Mouse (Mus musculus): Measurements from ENCODE around the gene Atp6v0e. TPM values are rescaled to one million over a fixed set of nuclear protein-coding genes. Genes with fewer than 3 reads are reported as not detected.

Atp6v0e gene
- polyA plus RNA-seq, 1 experiment from 2014 or later: 90.5 TPM

DNA sequence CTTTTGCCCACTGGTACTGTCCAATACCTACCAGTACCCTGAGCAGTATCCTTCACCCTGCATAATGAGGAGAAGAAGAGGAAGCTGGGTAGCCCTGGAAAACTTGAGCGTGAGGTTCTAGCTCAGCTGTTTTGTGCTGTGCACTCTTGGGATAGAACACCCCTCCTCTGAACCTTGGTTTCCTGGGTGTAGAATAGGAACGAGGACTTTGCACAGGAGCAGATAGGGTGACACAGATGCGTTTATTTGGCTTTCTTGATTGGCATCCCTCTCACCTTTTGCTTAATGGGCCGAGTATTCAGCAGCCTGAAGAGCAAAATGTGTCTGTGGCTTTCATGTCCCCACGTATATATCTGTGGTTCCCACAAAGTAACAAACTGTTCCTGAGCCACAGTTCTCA, 41.1 kb upstream of the Atp6v0e start:
- DNase-seq (no peak), ATAC-seq (ENCODE audit: low FRiP score, low TSS enrichment) (no peak)
- no peaks in the 10 kb centered on the region for H3K9me3 ChIP-seq (ENCODE audit: control insufficient read depth, low read length)
- no peaks in the 10 kb centered on the region for H3K27me3 ChIP-seq (ENCODE audit: control insufficient read depth, insufficient read depth, low read length)
- 96% methylated on average over 5 of the region's 5 CpGs for WGBS
- no peak overlapping the region for H3K9ac ChIP-seq (replicated peaks; ENCODE audit: low read length)
- no peak overlapping the region for H3K4me2 ChIP-seq (ENCODE audit: low read length)
- H3K27ac ChIP-seq (replicated peaks; ENCODE audit: low read depth, low read length): no peak overlapping the region
- H3K36me3 ChIP-seq (ENCODE audit: control insufficient read depth, insufficient read depth, low read length): peaks cover 67% of the 10 kb centered on the region
- H3K4me3 ChIP-seq (replicated peaks; ENCODE audit: low read depth, low read length): no peak overlapping the region
- H3K4me1 ChIP-seq (ENCODE audit: control insufficient read depth, insufficient read depth, low read length): no peaks in the 10 kb centered on the region

GRCm38 (mm10) chr17:26623991-26624390, 39.0 kb upstream of the Atp6v0e start:
- no peak for DNase-seq
- Histone ChIP-seq H3K4me2 (ENCODE audit: low read length) (no peak overlapping the region), H3K9ac (replicated peaks; ENCODE audit: low read length) (no peak overlapping the region), H3K27ac (replicated peaks; ENCODE audit: low read depth, low read length) (no peak overlapping the region), H3K27me3 (ENCODE audit: control insufficient read depth, insufficient read depth, low read length) (no peaks in the 10 kb centered on the region), H3K9me3 (ENCODE audit: control insufficient read depth, low read length) (no peaks in the 10 kb centered on the region), H3K4me1 (ENCODE audit: control insufficient read depth, insufficient read depth, low read length) (no peaks in the 10 kb centered on the region), H3K36me3 (ENCODE audit: control insufficient read depth, insufficient read depth, low read length) (peaks cover 71% of the 10 kb centered on the region), H3K4me3 (replicated peaks; ENCODE audit: low read depth, low read length) (no peak overlapping the region)
- no peak for ATAC-seq (ENCODE audit: low FRiP score, low TSS enrichment)
- WGBS: 92% methylated on average over 6 of the region's 6 CpGs

DNA sequence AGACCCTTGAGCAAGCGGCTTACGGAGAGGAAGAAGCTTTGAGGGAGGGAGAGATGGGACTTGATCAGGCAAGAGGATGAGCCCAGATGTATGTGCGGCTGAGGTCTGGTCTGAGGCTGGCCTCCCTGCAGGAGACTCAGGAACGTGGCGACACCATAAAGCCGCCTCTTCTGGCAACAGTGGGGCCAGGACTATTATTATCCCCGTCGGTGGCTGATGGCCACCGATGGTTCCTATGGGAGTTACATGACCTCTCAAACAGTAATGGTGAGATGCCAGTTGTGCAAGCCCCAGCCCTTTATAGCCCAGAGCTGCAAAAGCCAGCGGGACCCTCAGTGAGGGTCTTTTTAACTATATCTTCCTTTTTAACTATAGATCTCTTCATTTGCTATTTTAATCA, 38.0 kb upstream of the Atp6v0e start:
- Histone ChIP-seq H3K4me1 (ENCODE audit: control insufficient read depth, insufficient read depth, low read length) (no peaks in the 10 kb centered on the region), H3K27ac (replicated peaks; ENCODE audit: low read depth, low read length) (no peak overlapping the region), H3K9me3 (ENCODE audit: control insufficient read depth, low read length) (no peaks in the 10 kb centered on the region), H3K9ac (replicated peaks; ENCODE audit: low read length) (no peak overlapping the region), H3K27me3 (ENCODE audit: control insufficient read depth, insufficient read depth, low read length) (no peaks in the 10 kb centered on the region), H3K4me2 (ENCODE audit: low read length) (no peak overlapping the region), H3K36me3 (ENCODE audit: control insufficient read depth, insufficient read depth, low read length) (peaks cover 78% of the 10 kb centered on the region), H3K4me3 (replicated peaks; ENCODE audit: low read depth, low read length) (no peak overlapping the region)
- DNase-seq (no peak), ATAC-seq (ENCODE audit: low FRiP score, low TSS enrichment) (no peak)
- WGBS: 90% methylated on average over 10 of the region's 10 CpGs

GRCm38 (mm10) chr17:26625521-26626010, 37.5 kb upstream of the Atp6v0e start:
- H3K9me3 ChIP-seq (ENCODE audit: control insufficient read depth, low read length): no peaks in the 10 kb centered on the region
- H3K27me3 ChIP-seq (ENCODE audit: control insufficient read depth, insufficient read depth, low read length): no peaks in the 10 kb centered on the region
- 97% methylated on average over 2 of the region's 2 CpGs for WGBS
- DNase-seq: no peak
- no peak overlapping the region for H3K27ac ChIP-seq (replicated peaks; ENCODE audit: low read depth, low read length)
- ATAC-seq (ENCODE audit: low FRiP score, low TSS enrichment): no peak
- no peaks in the 10 kb centered on the region for H3K4me1 ChIP-seq (ENCODE audit: control insufficient read depth, insufficient read depth, low read length)
- H3K9ac ChIP-seq (replicated peaks; ENCODE audit: low read length): no peak overlapping the region
- H3K36me3 ChIP-seq (ENCODE audit: control insufficient read depth, insufficient read depth, low read length): peaks cover 81% of the 10 kb centered on the region
- no peak overlapping the region for H3K4me2 ChIP-seq (ENCODE audit: low read length)
- no peak overlapping the region for H3K4me3 ChIP-seq (replicated peaks; ENCODE audit: low read depth, low read length)

DNA sequence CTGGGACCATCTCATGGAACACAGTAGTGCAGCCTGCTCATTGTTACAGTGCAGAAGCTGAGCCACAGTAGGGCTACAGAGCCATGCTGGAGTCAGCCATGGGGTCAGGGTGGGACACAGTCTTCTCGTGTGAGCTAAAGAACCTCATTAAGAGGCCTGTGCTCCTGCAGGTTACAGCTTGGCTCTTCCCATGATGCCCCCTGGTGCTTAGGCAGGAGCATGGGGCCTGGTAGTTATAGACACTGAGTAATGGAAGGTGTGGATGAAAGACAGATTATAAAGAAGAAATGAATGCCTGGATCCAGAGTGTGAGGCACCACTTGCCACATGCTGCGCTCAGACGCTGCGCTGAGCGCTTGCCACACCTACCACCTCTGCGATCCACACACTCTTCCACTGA, 34.6 kb upstream of the Atp6v0e start:
- H3K9ac ChIP-seq (replicated peaks; ENCODE audit: low read length): no peak overlapping the region
- no peaks in the 10 kb centered on the region for H3K4me1 ChIP-seq (ENCODE audit: control insufficient read depth, insufficient read depth, low read length)
- H3K27me3 ChIP-seq (ENCODE audit: control insufficient read depth, insufficient read depth, low read length): no peaks in the 10 kb centered on the region
- H3K4me3 ChIP-seq (replicated peaks; ENCODE audit: low read depth, low read length): no peak overlapping the region
- no peak for DNase-seq
- ATAC-seq (ENCODE audit: low FRiP score, low TSS enrichment): no peak
- no peak overlapping the region for H3K4me2 ChIP-seq (ENCODE audit: low read length)
- peaks cover 95% of the 10 kb centered on the region for H3K36me3 ChIP-seq (ENCODE audit: control insufficient read depth, insufficient read depth, low read length)
- WGBS: 91% methylated on average over 6 of the region's 6 CpGs
- H3K9me3 ChIP-seq (ENCODE audit: control insufficient read depth, low read length): no peaks in the 10 kb centered on the region
- no peak overlapping the region for H3K27ac ChIP-seq (replicated peaks; ENCODE audit: low read depth, low read length)

DNA sequence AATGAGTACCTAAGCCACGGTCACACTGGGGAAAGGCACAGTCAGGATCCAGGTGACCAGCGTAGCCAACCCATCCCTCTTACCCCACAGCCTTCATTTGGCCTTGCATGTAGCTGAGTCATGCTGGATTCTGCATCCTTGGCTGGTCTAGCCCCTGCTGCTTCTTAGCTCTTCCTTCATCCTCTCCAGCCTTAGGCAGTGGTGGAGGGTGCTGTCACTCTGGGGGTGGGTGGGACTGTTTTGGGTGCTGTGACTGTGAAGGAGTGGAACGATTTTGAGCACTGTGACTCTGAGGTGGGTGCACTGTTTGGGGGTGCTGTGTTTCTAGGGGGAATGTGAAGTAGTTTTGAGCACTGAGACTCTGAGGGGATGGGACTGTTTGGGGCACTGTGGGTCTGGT, 34.1 kb upstream of the Atp6v0e start:
- Histone ChIP-seq H3K4me3 (replicated peaks; ENCODE audit: low read depth, low read length) (no peak overlapping the region), H3K36me3 (ENCODE audit: control insufficient read depth, insufficient read depth, low read length) (peaks cover 95% of the 10 kb centered on the region), H3K27me3 (ENCODE audit: control insufficient read depth, insufficient read depth, low read length) (no peaks in the 10 kb centered on the region), H3K9ac (replicated peaks; ENCODE audit: low read length) (no peak overlapping the region), H3K4me2 (ENCODE audit: low read length) (no peak overlapping the region), H3K27ac (replicated peaks; ENCODE audit: low read depth, low read length) (no peak overlapping the region), H3K4me1 (ENCODE audit: control insufficient read depth, insufficient read depth, low read length) (no peaks in the 10 kb centered on the region), H3K9me3 (ENCODE audit: control insufficient read depth, low read length) (no peaks in the 10 kb centered on the region)
- ATAC-seq (ENCODE audit: low FRiP score, low TSS enrichment): no peak
- DNase-seq: no peak
- WGBS: 97% methylated on average over 3 of the region's 3 CpGs

GRCm38 (mm10) chr17:26631811-26632327, 31.2 kb upstream of the Atp6v0e start:
- no peak for DNase-seq
- Histone ChIP-seq H3K9ac (replicated peaks; ENCODE audit: low read length) (no peak overlapping the region), H3K4me3 (replicated peaks; ENCODE audit: low read depth, low read length) (no peak overlapping the region), H3K27me3 (ENCODE audit: control insufficient read depth, insufficient read depth, low read length) (no peaks in the 10 kb centered on the region), H3K9me3 (ENCODE audit: control insufficient read depth, low read length) (no peaks in the 10 kb centered on the region), H3K4me1 (ENCODE audit: control insufficient read depth, insufficient read depth, low read length) (no peaks in the 10 kb centered on the region), H3K4me2 (ENCODE audit: low read length) (no peak overlapping the region), H3K27ac (replicated peaks; ENCODE audit: low read depth, low read length) (no peak overlapping the region), H3K36me3 (ENCODE audit: control insufficient read depth, insufficient read depth, low read length) (peaks cover 92% of the 10 kb centered on the region)
- 92% methylated on average over 8 of the region's 8 CpGs for WGBS
- ATAC-seq (ENCODE audit: low FRiP score, low TSS enrichment): no peak

- peaks cover 80% of the 10 kb centered on the region for H3K36me3 ChIP-seq (ENCODE audit: control insufficient read depth, insufficient read depth, low read length)
- ATAC-seq (ENCODE audit: low FRiP score, low TSS enrichment) (no peak), DNase-seq (no peak)
- H3K9ac ChIP-seq (replicated peaks; ENCODE audit: low read length): no peak overlapping the region
- H3K4me3 ChIP-seq (replicated peaks; ENCODE audit: low read depth, low read length): no peak overlapping the region
- no peak overlapping the region for H3K27ac ChIP-seq (replicated peaks; ENCODE audit: low read depth, low read length)
- H3K4me1 ChIP-seq (ENCODE audit: control insufficient read depth, insufficient read depth, low read length): no peaks in the 10 kb centered on the region
- 97% methylated on average over 9 of the region's 9 CpGs for WGBS
- no peaks in the 10 kb centered on the region for H3K27me3 ChIP-seq (ENCODE audit: control insufficient read depth, insufficient read depth, low read length)
- no peak overlapping the region for H3K4me2 ChIP-seq (ENCODE audit: low read length)
- H3K9me3 ChIP-seq (ENCODE audit: control insufficient read depth, low read length): no peaks in the 10 kb centered on the region
Measured at GRCm38 (mm10) chr17:26633186-26633585, 29.8 kb upstream of the Atp6v0e start.

GRCm38 (mm10) chr17:26633926-26634325, 29.1 kb upstream of the Atp6v0e start:
- H3K9ac ChIP-seq (replicated peaks; ENCODE audit: low read length): no peak overlapping the region
- DNase-seq (no peak), ATAC-seq (ENCODE audit: low FRiP score, low TSS enrichment) (no peak)
- no peaks in the 10 kb centered on the region for H3K4me1 ChIP-seq (ENCODE audit: control insufficient read depth, insufficient read depth, low read length)
- no peaks in the 10 kb centered on the region for H3K9me3 ChIP-seq (ENCODE audit: control insufficient read depth, low read length)
- no peaks in the 10 kb centered on the region for H3K27me3 ChIP-seq (ENCODE audit: control insufficient read depth, insufficient read depth, low read length)
- H3K4me2 ChIP-seq (ENCODE audit: low read length): no peak overlapping the region
- peaks cover 80% of the 10 kb centered on the region for H3K36me3 ChIP-seq (ENCODE audit: control insufficient read depth, insufficient read depth, low read length)
- WGBS: 94% methylated on average over 9 of the region's 9 CpGs
- no peak overlapping the region for H3K4me3 ChIP-seq (replicated peaks; ENCODE audit: low read depth, low read length)
- no peak overlapping the region for H3K27ac ChIP-seq (replicated peaks; ENCODE audit: low read depth, low read length)

Measured in midbrain, embryonic 14.5 days (tissue).